Mouse (Mus musculus): ENCODE measurements around the gene Tmcc2. TPM values are rescaled to one million over a fixed set of nuclear protein-coding genes. Genes with fewer than 3 reads are reported as not detected.

The Tmcc2 gene
- total RNA-seq (2021): 100 to 1,000 TPM; 250 to 270 TPM
- long read RNA-seq, transcript Tmcc2-203 (5 exons, 3,514 nt): minor isoform, 92 of 522 reads
- long read RNA-seq, transcript Tmcc2-201 (5 exons, 3,410 nt): major isoform, 333 of 522 reads
- long read RNA-seq, partial matches to known transcripts: 59 of 522 reads
- long read RNA-seq, other reads (novel, unspliced or antisense): 37 of 522 reads

- peak in 1 of 2 experiments; percentile 48 for DNase-seq (ENCODE audit: low spot score in 2 of 2)
These were observed at the start of gene Tmcc2 for GRCm38 (mm10) chr1:132390691-132391579. Tmcc2 (minus strand) TSS chr1:132391281.

GRCm38 (mm10) chr1:132437389-132437788 lies 46.3 kb upstream of the Tmcc2 start:
- DNase-seq (ENCODE audit: low spot score in 2 of 2): peak in 1 of 2 experiments; percentile 29

GRCm38 (mm10) chr1:132436960-132437359 lies 45.9 kb upstream of the Tmcc2 start:
- DNase-seq (ENCODE audit: low spot score in 2 of 2): no peak

- DNase-seq (ENCODE audit: low spot score in 2 of 2): no peak
These were observed 45.4 kb upstream of the Tmcc2 start for GRCm38 (mm10) chr1:132436320-132436958.

- DNase-seq (ENCODE audit: low spot score in 2 of 2): no peak
These were observed 43.0 kb upstream of the Tmcc2 start for GRCm38 (mm10) chr1:132434032-132434431.

- DNase-seq (ENCODE audit: low spot score in 2 of 2): no peak
These were observed 42.3 kb upstream of the Tmcc2 start for GRCm38 (mm10) chr1:132433349-132433748.

- peak; percentile 19 to 73 for DNase-seq (ENCODE audit: low spot score in 2 of 2)
These were observed 40.6 kb upstream of the Tmcc2 start for GRCm38 (mm10) chr1:132431716-132432115.

- DNase-seq (ENCODE audit: low spot score in 2 of 2): peak; percentile 25 to 41
These were observed 39.7 kb upstream of the Tmcc2 start for GRCm38 (mm10) chr1:132430818-132431217.

- DNase-seq (ENCODE audit: low spot score in 2 of 2): no peak
These were observed 34.5 kb upstream of the Tmcc2 start for GRCm38 (mm10) chr1:132425600-132425999.

GRCm38 (mm10) chr1:132422912-132423696 lies 32.0 kb upstream of the Tmcc2 start:
- DNase-seq (ENCODE audit: low spot score in 2 of 2): no peak

GRCm38 (mm10) chr1:132420662-132421061 lies 29.6 kb upstream of the Tmcc2 start:
- no peak for DNase-seq (ENCODE audit: low spot score in 2 of 2)

- no peak for DNase-seq (ENCODE audit: low spot score in 2 of 2)
These were observed 29.1 kb upstream of the Tmcc2 start for GRCm38 (mm10) chr1:132420206-132420605.

- peak; percentile 91 to 94 for DNase-seq (ENCODE audit: low spot score in 2 of 2)
These were observed 26.5 kb upstream of the Tmcc2 start, which contains the start of gene Dstyk for GRCm38 (mm10) chr1:132417319-132418251. Dstyk (plus strand) TSS chr1:132417555.

GRCm38 (mm10) chr1:132416943-132417290 lies 25.8 kb upstream of the Tmcc2 start:
- no peak for DNase-seq (ENCODE audit: low spot score in 2 of 2)

GRCm38 (mm10) chr1:132416244-132416942 lies 25.3 kb upstream of the Tmcc2 start:
- no peak for DNase-seq (ENCODE audit: low spot score in 2 of 2)

- DNase-seq (ENCODE audit: low spot score in 2 of 2): no peak
These were observed 19.6 kb upstream of the Tmcc2 start for GRCm38 (mm10) chr1:132410657-132411056.

- DNase-seq (ENCODE audit: low spot score in 2 of 2): no peak
These were observed 10.8 kb upstream of the Tmcc2 start for GRCm38 (mm10) chr1:132401843-132402242.

- DNase-seq (ENCODE audit: low spot score in 2 of 2): no peak
These were observed 9.5 kb upstream of the Tmcc2 start for GRCm38 (mm10) chr1:132400538-132400937.

- DNase-seq (ENCODE audit: low spot score in 2 of 2): no peak
These were observed 5.6 kb upstream of the Tmcc2 start for GRCm38 (mm10) chr1:132396705-132397104.

Data from layer of hippocampus, adult 18-20 months (tissue).